Mouse (Mus musculus): ENCODE data around the gene Ephb1.

Ephb1 gene

DNA sequence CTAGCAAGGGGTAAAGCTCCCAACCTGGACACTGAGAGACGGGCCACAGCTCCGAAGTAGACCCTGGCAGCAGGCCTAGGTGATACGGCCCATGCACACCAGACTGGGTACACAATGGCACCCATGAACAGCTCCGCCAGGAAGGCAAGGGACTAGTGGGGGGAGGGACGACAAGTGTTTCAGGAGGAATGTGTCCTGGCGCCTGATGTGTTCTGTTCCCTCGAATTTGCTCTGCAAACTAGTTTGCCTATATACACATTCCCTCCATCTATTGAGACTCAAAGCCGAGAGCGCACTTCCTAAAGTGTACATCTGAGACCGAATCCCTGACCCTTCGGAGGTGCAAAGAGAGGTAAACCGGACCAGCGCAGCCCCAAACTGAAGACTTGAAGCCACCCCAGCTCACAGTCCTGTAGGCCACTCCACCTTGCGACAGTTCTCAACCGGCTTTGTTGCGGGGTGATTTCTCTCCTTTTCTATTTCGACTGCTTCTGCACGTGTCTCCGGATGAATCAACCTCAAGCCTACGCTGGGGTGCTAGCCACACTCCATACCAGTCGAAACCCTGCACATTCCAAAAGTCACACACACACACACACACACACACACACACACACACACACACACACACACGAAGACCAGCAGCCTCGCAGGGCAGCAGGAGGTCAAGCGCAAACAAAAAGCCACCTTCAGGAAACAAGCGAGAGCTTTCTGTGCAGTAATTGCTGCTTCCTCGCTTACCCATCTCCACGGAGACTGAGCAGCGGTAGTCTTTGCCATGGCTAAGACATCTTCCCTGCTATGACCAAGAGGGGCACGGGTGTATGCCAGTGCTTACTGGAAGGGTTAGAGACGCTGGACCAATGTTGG, 2.1 kb downstream of the Ephb1 start:
- DNase-seq (ENCODE audit: low read depth), result no peak

DNA sequence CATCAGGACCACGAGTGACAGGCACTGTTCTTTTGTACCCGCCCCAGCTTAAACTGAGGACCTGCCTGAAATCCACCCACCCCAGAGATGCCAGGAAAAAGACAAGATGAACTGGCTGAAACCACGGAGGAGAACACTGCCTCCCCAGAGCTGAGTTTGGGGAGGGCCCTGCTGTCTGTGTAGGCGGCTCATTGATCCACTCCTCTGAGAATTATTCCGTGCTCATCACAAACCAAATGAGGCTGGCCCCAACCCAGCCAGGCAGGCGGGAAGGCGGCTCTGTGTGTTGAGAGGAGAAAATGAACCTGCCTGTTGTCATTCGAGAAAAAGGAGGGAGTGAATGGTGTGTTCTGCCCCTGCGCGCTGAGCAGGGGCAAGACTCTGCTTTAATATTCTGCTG, 2.8 kb downstream of the Ephb1 start:
- DNase-seq (ENCODE audit: low read depth), result no peak

DNA sequence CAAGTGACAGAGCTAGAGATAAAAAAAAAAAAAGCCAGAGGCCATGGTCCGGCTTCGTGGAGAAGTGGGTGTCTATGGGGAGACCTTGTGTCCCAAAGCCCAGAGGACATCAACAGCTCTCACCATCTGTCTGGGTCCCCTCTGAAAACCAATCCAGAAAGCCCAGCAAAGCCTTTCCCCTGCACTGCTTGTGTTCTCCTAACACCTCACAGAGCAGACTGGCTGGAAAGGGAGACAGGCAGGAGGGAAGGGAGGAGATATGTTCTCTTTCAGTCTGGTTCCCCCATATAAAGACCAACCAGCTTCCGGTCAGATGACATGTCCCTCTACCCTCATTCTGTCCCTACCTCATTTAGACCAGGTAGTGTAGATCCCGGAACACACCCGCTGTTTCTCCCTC, 3.3 kb downstream of the Ephb1 start:
- no peak for DNase-seq (ENCODE audit: low read depth)

DNA sequence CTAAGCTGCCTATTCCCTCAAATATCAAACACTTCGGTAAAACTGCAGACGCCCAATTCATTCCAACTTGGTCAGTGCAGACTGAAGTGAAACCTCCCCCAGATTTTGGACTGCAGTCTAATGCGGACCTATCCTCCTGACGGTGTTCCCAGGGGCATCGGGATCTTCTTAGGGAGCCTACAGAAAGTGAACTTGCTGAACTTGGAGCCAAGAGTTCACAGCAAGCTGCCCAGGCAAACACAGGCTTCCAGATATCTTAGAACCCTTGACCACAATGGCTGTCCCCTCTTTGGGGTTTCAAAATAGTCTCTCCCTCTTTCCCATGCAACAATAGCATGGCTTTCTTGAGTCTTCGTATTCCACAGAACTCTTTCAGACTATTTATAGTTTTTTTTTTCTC, 3.8 kb downstream of the Ephb1 start:
- DNase-seq (ENCODE audit: low read depth), result no peak

DNA sequence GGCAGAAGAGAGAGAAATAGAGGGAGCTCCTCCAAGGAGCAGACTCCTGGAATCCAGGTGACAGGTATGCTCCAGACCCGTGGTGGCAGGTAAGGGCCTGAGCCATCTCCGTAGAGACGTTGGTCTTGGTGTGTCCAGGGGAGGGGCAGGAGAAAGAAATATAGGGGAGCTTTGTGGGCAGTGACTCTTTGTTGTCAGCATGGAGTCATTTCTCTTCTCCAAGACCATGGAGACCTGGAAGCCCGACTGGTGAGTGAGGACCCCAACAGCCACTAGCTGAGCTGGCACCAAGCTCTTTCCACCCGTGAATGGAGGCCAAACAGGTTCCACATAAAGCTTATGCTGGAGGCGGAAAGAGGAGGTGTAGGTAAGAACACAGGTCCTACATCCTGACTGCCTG, 4.4 kb downstream of the Ephb1 start:
- DNase-seq (ENCODE audit: low read depth), result no peak

DNA sequence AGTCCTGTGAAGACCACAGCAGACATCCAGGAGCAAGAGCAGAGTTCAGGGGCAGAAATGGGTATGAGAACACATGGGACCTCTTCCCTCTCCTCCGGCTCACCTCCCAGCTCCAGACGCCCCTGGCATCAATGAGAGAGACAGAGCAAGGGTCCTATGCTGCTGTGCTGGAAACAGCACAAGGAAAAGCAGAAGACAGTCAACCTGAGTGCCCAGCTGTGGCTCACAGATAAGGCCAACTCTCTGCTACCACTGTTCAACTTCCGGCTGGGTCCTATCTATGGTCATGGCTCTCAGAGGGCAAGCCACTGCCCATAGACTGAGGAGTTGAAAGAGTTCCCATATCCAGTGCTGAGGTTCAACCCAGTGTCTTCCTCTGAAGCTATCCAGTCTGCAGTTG, 7.7 kb downstream of the Ephb1 start:
- DNase-seq (ENCODE audit: low read depth), result no peak

DNA sequence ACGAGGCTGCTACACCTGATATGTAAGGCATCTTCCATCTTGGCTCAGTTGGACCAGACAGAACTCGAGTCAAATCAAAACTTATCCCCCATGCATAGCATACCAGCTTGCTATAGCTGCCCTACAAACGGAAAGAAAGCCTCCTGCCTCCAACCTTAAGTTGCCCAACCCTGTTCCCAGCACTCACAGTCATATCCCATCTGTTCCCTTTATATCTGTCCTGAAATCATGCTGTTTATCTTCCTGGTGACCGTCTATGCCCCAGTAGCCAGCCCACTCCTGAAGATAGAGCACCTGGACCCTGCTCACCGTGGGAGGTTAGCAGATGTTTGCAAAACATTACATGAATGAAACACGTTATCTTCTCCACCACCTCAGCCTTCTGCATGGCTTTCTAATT, 9.0 kb downstream of the Ephb1 start:
- no peak for DNase-seq (ENCODE audit: low read depth)

DNA sequence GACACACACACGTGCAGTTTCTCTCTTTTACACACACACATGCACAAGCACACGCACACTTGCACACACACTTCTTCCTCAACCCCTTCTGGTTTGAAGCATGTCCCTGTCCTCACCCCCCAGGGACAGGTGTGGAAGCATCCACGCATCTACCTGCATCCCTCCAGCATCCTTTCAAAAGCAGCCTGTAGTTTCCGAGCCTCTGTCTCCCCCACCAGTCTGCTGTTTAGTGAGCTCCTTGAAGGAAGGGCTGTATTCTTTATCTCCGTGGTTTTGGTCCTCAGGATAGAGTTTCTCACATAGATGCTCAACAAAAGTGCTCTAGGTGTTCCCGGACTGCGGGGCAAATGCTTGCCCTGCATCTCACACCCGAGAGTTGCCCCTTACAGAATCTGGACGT, 9.4 kb downstream of the Ephb1 start:
- DNase-seq (ENCODE audit: low read depth), result no peak

DNA sequence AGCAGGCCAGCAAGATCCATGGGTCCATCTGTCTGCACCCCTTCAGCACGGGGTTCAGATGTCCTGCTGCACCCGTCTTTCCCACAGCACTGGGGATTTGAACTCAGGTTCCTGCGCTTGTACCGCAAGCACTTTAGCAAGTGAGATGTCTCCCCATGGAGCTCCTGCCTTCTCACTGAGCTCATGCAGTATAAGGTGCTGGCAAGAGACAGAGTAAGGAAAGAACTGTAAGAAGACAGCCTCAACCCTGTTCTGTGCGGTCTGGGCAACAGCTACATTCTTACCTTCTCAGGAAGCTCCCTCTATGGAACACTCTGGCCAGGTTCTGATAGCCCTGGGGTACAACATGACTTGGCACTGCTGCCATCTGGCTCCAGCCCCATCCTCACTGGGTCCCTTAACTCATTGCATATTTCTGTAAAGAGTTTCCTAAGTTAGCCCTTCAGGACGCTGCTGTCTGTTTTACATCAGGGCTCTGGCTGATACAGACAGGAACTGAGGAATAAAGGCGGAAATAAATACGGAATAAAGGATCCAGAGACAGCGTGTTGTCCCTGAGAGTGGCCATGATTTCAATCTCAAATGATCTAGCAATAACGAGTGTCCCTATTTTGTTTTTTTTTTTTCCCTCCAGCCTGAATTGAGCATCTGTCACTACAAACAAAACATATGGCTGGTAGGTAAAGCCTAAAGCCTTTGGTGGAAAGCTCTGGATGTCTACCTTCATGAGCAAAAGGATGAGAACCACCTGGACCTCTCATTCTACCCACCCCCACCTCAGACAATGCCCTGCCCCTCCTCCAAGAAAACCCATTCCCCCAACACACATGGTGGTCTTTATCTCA, 10.2 kb downstream of the Ephb1 start:
- DNase-seq (ENCODE audit: low read depth), result no peak

DNA sequence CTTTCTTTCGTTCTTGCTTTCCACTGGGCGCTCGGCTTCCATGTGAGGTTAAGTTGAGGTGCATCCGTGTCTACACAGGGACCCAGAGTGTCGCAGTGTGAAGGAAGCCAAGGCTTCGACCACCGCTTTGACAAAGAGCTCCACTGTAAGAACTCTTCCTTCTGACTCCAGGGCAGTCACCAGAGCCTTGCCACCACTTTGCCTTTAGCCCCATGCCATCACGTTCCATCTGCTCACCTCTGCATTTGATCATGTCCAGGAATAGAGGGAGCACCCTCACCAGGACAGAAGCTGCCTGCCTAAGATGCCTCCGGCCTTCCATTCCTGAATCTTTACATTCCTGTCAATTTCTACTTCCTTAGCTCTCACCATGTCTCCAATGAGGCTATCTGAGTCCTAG, 11.4 kb downstream of the Ephb1 start:
- DNase-seq (ENCODE audit: low read depth), result no peak

DNA sequence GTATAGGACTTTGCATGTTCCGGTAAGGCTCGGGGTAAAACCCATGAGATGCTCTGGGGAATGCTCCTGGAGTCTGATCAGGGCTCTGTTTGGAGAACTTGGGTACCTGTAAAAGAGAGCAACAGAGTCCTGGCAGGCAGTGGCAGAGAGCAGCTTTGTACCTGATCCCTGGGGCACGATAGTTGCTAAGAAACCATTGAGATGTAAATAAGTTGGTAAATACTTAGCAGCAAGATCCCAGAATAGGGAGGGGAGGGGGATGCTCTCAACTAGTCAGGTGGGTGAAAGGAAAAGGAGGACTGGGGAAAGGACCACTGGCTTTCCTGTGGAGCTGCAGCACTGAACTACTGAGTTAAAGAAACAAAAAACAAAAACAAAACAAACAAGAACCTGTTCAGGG, 12.5 kb downstream of the Ephb1 start:
- DNase-seq (ENCODE audit: low read depth), result no peak

DNA sequence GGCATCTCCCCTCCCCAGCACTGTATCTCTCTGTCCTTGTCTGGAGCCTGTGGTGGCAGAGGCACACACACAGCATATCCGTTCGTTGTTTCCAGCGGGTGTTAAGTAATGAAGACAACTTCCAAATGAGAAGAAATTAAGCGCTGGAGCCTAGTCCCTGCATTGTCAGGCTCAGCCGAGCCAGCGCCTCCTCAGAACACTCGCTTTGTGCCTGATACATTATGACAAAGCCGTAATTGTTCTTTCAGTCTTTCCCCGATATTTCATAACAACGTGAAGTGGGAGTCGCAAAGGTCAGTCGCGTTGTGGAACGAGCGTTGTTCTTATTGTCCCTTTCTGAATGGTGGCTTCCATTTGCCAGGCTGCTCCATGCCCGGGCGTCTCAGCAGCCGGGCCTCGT, 13.7 kb downstream of the Ephb1 start:
- DNase-seq (ENCODE audit: low read depth), result no peak

DNA sequence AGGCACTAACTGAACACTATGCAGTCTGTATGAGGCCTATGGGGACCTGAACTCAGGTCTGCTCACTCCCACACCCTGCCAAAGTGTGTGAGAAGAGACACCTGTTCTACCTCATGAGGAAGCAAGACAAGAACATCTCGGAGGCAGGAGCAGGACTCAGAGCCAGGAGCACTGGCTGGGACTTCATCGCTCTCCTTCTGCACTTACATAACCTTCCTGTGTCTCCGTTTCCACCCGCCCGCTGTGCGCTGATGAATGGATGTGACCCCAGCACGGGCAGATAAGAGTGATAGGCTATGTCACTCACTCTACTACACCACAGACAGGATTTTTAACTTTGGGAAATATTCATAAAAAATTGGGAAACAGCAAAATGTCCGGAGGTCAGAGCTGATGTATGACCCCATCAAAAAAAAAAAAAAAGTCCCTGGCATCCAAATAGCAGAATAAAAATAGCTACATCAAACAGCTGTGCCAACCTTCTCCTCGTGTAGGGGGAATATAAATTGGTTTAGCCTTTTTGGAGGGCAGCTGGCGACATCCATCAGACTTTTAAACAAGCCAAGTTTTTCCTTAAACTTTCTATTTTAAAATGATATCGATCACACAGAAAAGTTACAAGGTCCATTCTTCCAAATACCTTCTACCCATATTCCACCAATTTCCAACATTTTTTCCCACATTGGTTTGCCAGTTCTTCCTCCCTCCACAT, 18.8 kb downstream of the Ephb1 start:
- DNase-seq (ENCODE audit: low read depth), result no peak

DNA sequence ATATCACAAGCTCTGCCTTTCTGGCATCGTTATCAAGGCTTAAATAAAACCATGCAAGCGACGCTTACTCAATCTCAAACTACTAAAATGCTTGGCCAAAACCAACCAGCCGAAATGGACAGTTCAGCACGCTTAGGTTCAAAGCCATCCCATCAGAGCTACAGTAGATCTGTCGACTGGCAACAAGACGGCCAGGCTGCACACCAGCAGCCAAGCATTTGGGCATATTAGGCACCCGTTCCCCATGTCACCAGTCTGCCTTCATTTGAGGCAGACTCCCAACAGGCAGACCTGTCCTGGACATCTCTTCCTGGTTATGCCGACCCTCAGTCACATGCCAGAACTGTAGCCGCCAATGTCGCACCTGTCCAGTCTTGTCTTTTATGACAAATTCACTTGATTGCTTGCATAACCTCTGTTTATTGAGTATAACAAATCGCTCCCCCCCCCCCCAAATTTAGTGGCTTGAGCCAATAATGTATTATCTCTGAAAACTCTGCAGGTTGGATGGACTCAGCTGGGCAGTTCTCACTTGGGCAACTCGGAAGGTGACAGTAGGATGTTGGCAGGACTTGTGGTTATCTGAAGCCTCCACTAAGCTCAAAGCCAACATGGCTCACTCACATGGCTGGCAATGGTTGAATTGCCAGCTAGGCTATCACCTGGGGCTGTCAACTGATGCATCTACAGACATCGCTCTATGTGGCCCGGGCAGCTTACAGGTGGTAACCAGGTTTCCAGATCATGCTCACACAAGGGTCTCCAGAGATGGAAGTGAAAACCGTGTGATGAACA, 24.0 kb downstream of the Ephb1 start:
- no peak for DNase-seq (ENCODE audit: low read depth)

DNA sequence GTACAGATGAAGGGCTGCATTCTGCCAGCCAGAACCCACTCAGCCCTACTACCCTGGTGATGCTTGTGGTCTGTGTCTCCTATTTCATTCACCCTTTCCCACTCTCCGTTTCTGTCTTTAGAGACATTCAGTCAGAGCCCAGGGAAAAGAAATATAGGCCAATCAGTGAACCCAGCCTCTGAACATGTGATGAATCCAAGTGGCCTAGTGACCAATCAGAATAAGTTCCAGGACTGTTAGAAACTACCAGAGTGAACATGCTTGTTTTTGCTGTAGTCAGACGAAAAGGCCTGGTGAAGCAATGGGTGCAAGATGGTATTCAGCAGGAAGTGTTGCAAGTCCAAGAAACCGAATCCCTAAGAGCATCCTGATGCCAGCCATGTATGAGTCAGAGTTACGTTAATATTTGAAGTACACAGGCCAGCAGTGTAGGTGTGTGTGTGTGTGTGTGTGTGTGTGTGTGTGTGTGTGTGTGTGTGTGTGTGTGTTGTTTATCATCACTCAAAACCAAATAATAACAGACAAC, 26.8 kb downstream of the Ephb1 start:
- DNase-seq (ENCODE audit: low read depth), result peak; percentile 10

DNA sequence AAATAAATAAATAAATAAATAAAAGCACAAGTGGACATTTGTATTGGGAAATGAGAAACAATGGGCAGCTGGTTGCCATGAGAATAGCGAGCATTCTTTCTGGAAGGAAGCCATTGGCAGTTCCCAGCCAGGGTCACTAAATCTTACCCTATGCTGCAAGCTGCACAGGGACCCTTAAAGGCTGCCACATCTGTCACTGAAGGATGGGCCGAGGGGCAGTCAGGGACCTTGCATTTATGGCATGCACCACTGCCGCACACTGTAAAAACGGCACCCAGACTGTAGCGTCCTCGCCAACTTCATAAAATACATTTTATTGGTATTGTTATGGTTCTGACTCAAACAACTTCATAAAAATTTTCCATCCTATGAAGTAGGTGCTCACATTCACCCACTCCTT, 39.1 kb downstream of the Ephb1 start:
- DNase-seq (ENCODE audit: low read depth), result no peak

DNA sequence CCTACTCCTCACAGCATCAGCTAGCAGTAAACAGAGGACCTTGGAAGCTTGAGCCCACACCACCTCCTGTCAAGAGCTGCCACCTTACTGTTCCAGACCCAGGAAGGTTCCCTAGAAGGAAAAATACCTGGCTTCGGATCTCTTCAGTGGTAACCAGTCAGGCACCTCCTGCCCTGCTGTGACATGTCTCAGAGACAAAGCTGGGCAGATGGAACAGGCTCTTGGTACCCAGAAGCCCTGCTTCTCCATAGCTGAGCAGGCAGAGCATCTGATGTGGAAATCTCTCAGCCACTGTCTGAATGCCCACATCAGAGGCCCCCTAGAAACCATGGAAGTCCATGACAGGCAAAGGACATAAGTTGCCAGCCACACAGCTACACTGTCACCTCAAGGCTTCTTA, 39.7 kb downstream of the Ephb1 start:
- DNase-seq (ENCODE audit: low read depth), result no peak

DNA sequence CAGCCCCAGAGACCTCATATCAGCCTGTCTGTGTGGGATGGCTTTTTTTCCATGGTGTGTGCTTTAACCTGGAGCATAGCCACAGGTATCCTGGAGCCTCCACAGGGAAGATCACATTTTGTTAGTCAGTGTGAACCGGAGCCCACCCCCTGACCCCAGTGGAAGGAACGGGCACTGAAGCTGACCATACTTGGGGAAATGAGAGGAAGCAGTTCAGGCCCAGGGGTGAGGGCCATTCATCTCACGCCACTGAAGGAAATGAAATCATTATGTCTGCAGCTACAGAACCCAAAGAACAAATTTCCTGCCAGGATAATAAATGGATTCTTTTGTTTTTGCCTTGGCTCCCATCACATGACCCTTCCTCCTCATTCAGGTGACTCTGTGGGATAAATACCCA, 44.1 kb downstream of the Ephb1 start:
- DNase-seq (ENCODE audit: low read depth), result no peak

DNA sequence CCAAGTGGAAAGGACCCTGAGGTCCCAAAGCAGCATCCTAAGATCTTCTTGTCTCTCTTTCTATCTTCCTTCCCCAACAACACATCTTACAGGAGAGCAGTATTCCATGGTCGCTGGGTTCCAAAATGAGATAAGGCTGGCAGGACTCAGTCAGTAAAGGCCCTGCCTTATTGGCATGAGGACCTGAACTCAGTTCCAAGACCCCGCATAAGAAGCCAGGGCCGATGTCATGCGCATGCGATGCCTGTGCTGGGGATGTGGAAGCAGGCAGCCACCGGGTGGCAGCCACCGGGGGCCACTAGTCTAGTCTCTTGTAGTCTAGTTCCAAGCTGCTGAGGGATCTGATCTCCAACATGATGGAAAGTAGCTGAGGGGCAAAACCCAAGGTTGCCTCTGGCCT, 45.2 kb downstream of the Ephb1 start:
- no peak for DNase-seq (ENCODE audit: low read depth)

DNA sequence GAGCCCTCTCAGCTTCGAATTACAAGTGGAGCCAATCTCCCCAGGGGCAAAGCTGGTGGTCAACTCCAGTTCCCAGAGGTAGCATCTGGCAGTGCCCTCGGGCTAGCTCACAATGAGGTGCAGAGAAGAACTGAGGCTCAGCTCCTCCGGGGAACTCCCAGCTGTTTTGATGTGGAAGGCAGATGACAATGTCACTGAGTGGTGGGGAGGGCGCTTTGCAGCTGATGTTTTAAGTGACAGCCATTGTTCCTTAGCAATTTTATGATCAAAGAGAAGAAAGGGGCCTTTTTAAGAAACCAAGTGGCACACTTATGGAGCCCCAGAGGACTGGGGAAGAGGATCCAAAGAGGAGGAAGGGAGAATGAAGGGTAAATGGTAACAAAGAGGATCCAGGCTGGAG, 46.8 kb downstream of the Ephb1 start:
- DNase-seq (ENCODE audit: low read depth), result no peak

DNA sequence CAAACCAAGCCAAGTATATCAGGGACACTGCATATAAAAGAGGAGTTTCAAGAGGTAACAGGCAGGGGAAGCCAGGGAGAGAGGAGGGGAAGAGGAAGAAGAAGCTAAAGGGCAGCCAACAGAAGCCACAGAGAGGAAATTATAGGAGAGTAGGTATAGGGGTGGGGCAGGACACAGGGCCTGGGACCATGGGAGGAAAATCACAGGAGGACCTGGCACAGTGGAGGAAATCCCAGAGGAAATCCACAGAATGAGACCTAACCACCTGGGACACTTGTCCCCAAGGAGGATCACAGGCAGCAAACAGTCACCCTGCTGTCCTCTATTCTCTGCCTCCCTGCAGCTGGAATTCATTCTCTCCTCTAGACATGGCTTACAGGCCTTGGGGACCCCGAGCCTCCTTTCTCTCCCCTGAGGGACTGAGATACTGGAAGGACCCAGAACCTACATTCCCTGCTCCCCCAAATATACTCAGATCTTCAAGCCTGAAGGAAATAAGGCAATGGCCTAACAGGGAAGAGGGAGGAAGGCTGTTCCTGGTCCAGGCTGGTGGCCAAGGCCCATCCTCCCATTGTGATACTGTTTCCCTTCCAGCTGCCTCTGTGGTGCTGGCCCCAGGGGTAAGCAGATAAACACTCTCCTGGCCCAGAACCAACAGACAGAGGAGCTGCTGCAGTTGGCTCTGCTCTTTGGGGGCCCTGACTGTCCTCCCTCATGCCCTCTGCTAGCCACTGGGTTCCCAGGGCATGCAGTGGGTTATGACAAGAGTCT, 47.7 kb downstream of the Ephb1 start:
- no peak for DNase-seq (ENCODE audit: low read depth)

Measured in NIH3T3 (cell line).